In genomic region chr11:98296277-98296676, GRCm38 (mm10) we compare ENCODE assay signal across 8 mouse cellular contexts. TPM values are rescaled to one million over a fixed set of nuclear protein-coding genes. Genes with fewer than 3 reads are reported as not detected.
DNase-seq lines count a peak whose midpoint lies in the region; ATAC-seq and TF ChIP-seq lines count a peak whose summit lies in the region.

No protein-coding gene starts in this region.

- 14% methylated on average over 5 of the region's 5 CpGs for WGBS in heart, postnatal 0 days
- WGBS in heart, embryonic 10.5 days, result 3% methylated on average over 5 of the region's 5 CpGs
- 3% methylated on average over 5 of the region's 5 CpGs for WGBS in embryonic facial prominence, embryonic 10.5 days
- WGBS in midbrain, embryonic 13.5 days, result under 1% methylated on average over 5 of the region's 5 CpGs

- H3K27ac ChIP-seq in heart, postnatal 0 days (ENCODE audit: low read depth), result no peak overlapping the region
- no peak overlapping the region for H3K27ac ChIP-seq in heart, embryonic 10.5 days
- H3K27ac ChIP-seq in embryonic facial prominence, embryonic 10.5 days (replicated peaks), result no peak overlapping the region
- no peak overlapping the region for H3K27ac ChIP-seq in midbrain, embryonic 13.5 days

- H3K36me3 ChIP-seq in heart, postnatal 0 days (replicated peaks; ENCODE audit: control insufficient read depth, insufficient read depth, low read length), result no peaks in the 10 kb centered on the region
- no peaks in the 10 kb centered on the region for H3K36me3 ChIP-seq in heart, embryonic 10.5 days
- no peaks in the 10 kb centered on the region for H3K36me3 ChIP-seq in embryonic facial prominence, embryonic 10.5 days (replicated peaks)
- H3K36me3 ChIP-seq in midbrain, embryonic 13.5 days, result no peaks in the 10 kb centered on the region

- H3K9me3 ChIP-seq in heart, postnatal 0 days (replicated peaks; ENCODE audit: control insufficient read depth, low read length), result no peaks in the 10 kb centered on the region
- H3K9me3 ChIP-seq in heart, embryonic 10.5 days, result no peaks in the 10 kb centered on the region
- no peaks in the 10 kb centered on the region for H3K9me3 ChIP-seq in embryonic facial prominence, embryonic 10.5 days
- H3K9me3 ChIP-seq in midbrain, embryonic 13.5 days, result no peaks in the 10 kb centered on the region

- peaks cover 4% of the 10 kb centered on the region for H3K27me3 ChIP-seq in heart, postnatal 0 days (ENCODE audit: control insufficient read depth, insufficient read depth, low read length)
- H3K27me3 ChIP-seq in heart, embryonic 10.5 days (ENCODE audit: insufficient read depth, poor library complexity, severe bottlenecking), result peaks cover 82% of the 10 kb centered on the region
- peaks cover 86% of the 10 kb centered on the region for H3K27me3 ChIP-seq in embryonic facial prominence, embryonic 10.5 days (replicated peaks; ENCODE audit: low read depth, poor library complexity, severe bottlenecking)
- H3K27me3 ChIP-seq in midbrain, embryonic 13.5 days, result peaks cover 45% of the 10 kb centered on the region

- H3K4me1 ChIP-seq in heart, postnatal 0 days (ENCODE audit: control insufficient read depth, insufficient read depth), result peaks cover 8% of the 10 kb centered on the region; the same call in 1 of the 2 replicates
- H3K4me1 ChIP-seq in heart, embryonic 10.5 days, result peaks cover 40% of the 10 kb centered on the region
- H3K4me1 ChIP-seq in embryonic facial prominence, embryonic 10.5 days, result peaks cover 46% of the 10 kb centered on the region
- peaks cover 46% of the 10 kb centered on the region for H3K4me1 ChIP-seq in midbrain, embryonic 13.5 days (replicated peaks)

- H3K4me2 ChIP-seq in heart, postnatal 0 days (ENCODE audit: low read depth, low read length), result no peak overlapping the region
- H3K4me2 ChIP-seq in midbrain, embryonic 13.5 days (replicated peaks), result no peak overlapping the region

- no peak overlapping the region for H3K4me3 ChIP-seq in heart, postnatal 0 days (ENCODE audit: low read depth, low read length)
- H3K4me3 ChIP-seq in heart, embryonic 10.5 days, result no peak overlapping the region
- H3K4me3 ChIP-seq in embryonic facial prominence, embryonic 10.5 days, result 0 out of 2 replicates have a peak overlapping the region, but pooled peaks have one; percentile 16
- H3K4me3 ChIP-seq in midbrain, embryonic 13.5 days (replicated peaks), result no peak overlapping the region

- no peak for TF ChIP-seq EP300 in heart, postnatal 0 days (IDR thresholded peaks at IDR 0.05; ENCODE audit: low read depth)

- no peak overlapping the region for H3K9ac ChIP-seq in heart, postnatal 0 days (replicated peaks; ENCODE audit: low read depth, low read length)
- no peak overlapping the region for H3K9ac ChIP-seq in midbrain, embryonic 13.5 days (replicated peaks)

- DNase-seq in heart, postnatal 0 days (ENCODE audit: low spot score), result peak; percentile 33
- no peak for DNase-seq in heart, embryonic 10.5 days (ENCODE audit: low spot score)
- DNase-seq in ES-CJ7 (ENCODE audit: low read depth, low spot score), result peak; percentile 60
- DNase-seq in embryonic facial prominence, embryonic 10.5 days (ENCODE audit: low spot score), result peak; percentile 70
- peak; percentile 47 for DNase-seq in kidney, postnatal 14 days
- DNase-seq in c-Kit-positive CD71-positive TER-119-positive erythroid progenitor cells, embryonic 14.5 days (ENCODE audit: low spot score), result no peak
- no peak for DNase-seq in ovary, postnatal 10 days (ENCODE audit: low spot score)

- no peak for ATAC-seq in heart, postnatal 0 days (ENCODE audit: insufficient read depth, low read depth)
- ATAC-seq in midbrain, embryonic 13.5 days, result 0 out of 2 replicates have a peak, but pooled peaks have one; percentile 25

- TF ChIP-seq CTCF in heart, postnatal 0 days (IDR thresholded peaks at IDR 0.05; ENCODE audit: low read depth), result peak; percentile 55

RNA-seq across cellular contexts. Expression of gene Neurod2, which starts 33.2 kb away (rescaled TPM):
- total RNA-seq in heart, postnatal 0 days (2014; rRNA removed; ENCODE audit: low replicate concordance), result not detected in 2 replicates
- not detected in 2 replicates for polyA plus RNA-seq in heart, postnatal 0 days (2015; fragmentation: Nextera tagmentation; extraction: Ambion mirVana)
- polyA plus RNA-seq in heart, embryonic 10.5 days (2016; fragmentation: Nextera tagmentation; extraction: Ambion mirVana), result not detected in 2 replicates
- polyA plus RNA-seq in embryonic facial prominence, embryonic 10.5 days (2016; fragmentation: Nextera tagmentation; extraction: Ambion mirVana), result 0.08 TPM in 1 of 2 replicates, not detected in the other
- polyA plus RNA-seq in midbrain, embryonic 13.5 days (2015; fragmentation: Nextera tagmentation; extraction: Ambion mirVana), result 6.7 and 9.3 TPM in 2 replicates

RNA-seq across cellular contexts. Expression of gene Ppp1r1b, which starts 51.9 kb away (rescaled TPM):
- total RNA-seq in heart, postnatal 0 days (2014; rRNA removed; ENCODE audit: low replicate concordance), result 16.3 and 18.6 TPM in 2 replicates
- 32.1 and 38.5 TPM in 2 replicates for polyA plus RNA-seq in heart, postnatal 0 days (2015; fragmentation: Nextera tagmentation; extraction: Ambion mirVana)
- polyA plus RNA-seq in heart, embryonic 10.5 days (2016; fragmentation: Nextera tagmentation; extraction: Ambion mirVana), result 8.1 and 20.1 TPM in 2 replicates
- 0.26 and 0.30 TPM in 2 replicates for polyA plus RNA-seq in embryonic facial prominence, embryonic 10.5 days (2016; fragmentation: Nextera tagmentation; extraction: Ambion mirVana)
- 0.73 and 1.9 TPM in 2 replicates for polyA plus RNA-seq in midbrain, embryonic 13.5 days (2015; fragmentation: Nextera tagmentation; extraction: Ambion mirVana)

Comparison
In these comparisons a context has a peak if more than half of its experiments do, and no peak if none do; other contexts are left out.
1. DNase-seq: peak in heart, postnatal 0 days (single experiment), ES-CJ7 (single experiment), embryonic facial prominence, embryonic 10.5 days (single experiment) and kidney, postnatal 14 days (single experiment); none in heart, embryonic 10.5 days (single experiment), c-Kit-positive CD71-positive TER-119-positive erythroid progenitor cells, embryonic 14.5 days (single experiment) and ovary, postnatal 10 days (single experiment).